Mouse (Mus musculus): ENCODE data around the gene Tm9sf4.

GRCm38 (mm10) chr2:153211451-153211850, 50.3 kb downstream of the Tm9sf4 start:
- TF ChIP-seq POLR2A (IDR thresholded peaks at IDR 0.05; ENCODE audit: borderline replicate concordance, control insufficient read depth, low read depth, low read length): no peak
- no peak for TF ChIP-seq CTCF (IDR thresholded peaks at IDR 0.05; ENCODE audit: control insufficient read depth, insufficient read depth, low read length)
